Mouse (Mus musculus) lung, postnatal 10 days (tissue): Measurements from ENCODE around the gene Psmg4.

ENCODE experiments used
- DNase-seq: peaks from one replicate; pipeline ENCODE4 v3.0.0; 2021

The Psmg4 gene

DNA sequence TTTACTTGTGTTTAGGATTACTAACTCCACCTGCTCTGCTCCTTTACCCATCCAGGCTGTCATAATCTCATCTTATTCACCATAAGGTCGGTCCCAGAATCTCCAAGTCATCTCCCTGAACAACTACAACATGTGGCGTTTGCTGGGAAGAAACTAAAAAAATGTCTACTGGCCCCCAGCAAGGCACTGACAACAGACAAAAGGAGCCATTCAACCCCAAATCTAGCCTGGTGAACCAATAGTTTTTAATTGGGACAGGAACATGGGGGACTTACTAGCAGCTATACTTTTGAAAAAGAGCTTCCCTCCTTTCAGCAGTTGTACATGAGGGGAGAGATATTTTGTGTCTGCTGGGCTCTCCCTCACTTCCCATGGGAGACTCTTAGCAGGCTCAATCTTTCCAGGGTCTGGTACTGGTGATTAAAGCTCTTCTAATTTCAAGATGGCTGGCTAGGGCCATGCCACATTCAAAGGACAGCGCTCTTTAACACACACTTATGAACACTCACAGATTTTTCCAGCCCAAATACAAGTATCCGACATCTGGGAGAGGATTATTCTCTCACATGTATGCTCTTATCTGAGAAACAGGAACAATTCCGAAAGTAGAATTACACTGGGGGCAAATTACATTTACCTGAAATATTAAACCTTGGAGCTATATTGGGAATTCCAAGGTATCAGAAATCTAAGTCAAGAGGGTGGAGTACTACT lies 13.1 kb upstream of the Psmg4 start:
- no peak for DNase-seq

DNA sequence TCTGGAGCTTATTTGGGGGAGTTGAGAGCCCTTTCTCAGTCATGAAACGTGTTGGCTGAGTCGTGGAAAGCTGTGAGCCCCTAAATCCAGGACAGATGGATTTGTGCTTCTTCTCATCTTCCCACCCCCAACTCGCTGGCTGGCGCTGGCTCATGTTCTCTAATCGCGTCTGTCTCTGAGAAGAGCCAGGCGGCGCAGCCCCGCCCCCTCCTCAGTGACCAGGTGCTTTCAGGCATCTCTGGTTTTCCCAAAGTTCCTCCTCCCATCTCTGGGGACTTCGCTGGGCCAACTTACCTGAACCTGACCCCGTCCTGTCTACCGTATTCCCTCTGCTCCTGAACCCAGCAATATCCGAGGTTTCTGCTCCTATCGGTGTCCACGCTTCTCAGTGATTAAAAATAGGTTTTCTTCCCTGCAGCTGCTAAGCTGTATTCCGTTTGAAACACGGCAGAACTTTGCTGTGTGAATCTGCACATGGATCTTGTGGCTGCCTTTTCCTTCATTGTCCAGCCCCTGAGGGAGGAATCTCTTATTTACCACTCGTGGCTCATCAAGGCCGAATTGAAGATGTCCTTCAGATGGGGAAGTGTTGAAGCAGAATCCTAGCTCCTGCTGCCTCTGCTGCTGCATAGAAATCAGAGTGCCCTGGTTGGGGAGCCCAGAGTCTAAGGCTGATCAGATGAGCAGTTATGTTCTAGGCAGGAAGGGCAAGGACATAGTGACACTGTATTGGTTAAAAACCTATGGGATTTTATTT lies 12.3 kb upstream of the Psmg4 start:
- no peak for DNase-seq

DNA sequence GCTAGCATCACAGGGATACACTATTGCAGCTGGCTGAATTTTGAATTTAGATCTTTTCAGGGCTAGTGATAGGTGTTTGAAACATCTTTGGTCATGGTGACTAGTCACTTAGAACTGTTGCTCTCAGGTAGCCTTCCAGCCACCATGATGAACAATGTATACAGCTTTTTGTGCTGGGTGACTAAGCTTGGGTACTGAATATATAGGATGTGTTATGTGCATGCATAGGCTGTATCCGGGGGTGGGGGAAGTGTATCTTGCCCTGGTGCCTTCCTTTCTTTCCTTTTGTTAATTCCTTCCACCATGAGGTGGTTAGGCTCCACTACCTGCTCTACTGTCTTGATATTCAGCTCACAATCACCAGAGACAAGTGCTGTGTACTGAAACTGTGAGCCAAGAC lies 11.3 kb upstream of the Psmg4 start:
- no peak for DNase-seq

DNA sequence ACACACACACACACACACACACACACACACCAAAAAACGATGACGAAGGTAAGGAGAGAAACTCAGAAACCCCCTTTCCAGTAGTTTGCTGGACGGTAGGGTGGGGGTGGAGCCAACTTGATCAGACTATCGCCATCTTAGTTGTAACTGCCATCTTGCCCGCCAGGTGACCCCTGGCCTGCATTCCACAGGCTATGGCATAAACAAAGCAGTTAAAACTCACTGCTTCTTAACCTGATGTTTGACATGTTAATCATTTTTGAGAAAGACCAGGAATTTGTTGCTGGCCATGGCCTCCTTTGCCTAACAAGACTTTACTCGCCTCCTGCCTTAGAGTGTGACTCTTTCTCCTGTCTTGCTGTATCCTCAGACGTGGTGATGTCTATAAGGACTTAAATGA lies 10.1 kb upstream of the Psmg4 start:
- no peak for DNase-seq

GRCm38 (mm10) chr13:34153254-34154011 lies 9.3 kb upstream of the Psmg4 start:
- no peak for DNase-seq

DNA sequence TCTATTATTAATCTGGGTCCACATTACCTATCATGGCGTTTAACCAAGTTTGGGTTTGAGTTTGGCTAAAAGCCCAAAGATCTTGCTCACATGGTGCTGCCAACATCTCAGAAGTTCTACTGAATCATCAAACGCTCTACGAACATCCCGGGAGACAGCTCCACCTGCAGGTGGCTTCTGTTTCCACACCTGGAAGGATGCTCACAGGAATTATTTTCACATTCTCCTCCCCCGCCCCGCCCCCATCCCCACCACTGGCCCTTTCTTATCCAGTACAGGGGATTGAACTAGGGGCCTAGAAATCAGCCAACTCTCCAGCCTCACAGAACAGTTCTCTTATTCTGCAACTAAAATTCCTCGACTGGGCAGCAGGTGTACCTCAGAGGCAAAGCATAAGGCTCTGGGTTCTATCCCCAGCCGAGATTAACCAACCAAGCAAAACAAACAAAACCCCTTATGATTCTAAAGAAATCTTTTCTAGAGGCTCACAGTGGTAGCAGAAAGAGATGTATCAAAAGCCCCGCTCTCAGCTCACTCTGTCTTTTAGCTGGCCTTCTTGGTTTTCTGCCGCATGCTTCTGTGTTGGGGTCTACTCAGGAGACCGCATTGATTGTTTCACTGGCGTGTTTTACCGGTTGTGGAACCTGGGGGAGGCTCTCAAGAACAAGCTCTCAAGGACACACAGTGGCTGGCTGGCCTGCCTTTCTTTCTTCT lies 8.4 kb upstream of the Psmg4 start:
- peak; percentile 88 for DNase-seq

DNA sequence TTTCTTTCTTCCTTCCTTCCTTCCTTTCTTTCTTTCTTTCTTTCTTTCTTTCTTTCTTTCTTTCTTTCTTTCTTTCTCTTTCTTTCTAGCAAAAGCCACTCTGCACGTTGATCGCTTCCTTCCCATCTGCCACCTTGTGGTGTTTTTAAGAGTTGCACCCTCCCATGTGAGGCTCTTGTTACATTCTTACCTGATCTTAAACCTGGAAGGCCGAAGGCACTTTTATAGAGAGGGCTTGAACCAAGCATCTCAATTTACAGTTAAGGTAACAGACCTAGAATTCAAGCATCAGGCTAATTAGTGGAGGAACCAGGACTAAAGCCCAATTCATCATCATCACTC lies 7.9 kb upstream of the Psmg4 start:
- peak; percentile 85 for DNase-seq

DNA sequence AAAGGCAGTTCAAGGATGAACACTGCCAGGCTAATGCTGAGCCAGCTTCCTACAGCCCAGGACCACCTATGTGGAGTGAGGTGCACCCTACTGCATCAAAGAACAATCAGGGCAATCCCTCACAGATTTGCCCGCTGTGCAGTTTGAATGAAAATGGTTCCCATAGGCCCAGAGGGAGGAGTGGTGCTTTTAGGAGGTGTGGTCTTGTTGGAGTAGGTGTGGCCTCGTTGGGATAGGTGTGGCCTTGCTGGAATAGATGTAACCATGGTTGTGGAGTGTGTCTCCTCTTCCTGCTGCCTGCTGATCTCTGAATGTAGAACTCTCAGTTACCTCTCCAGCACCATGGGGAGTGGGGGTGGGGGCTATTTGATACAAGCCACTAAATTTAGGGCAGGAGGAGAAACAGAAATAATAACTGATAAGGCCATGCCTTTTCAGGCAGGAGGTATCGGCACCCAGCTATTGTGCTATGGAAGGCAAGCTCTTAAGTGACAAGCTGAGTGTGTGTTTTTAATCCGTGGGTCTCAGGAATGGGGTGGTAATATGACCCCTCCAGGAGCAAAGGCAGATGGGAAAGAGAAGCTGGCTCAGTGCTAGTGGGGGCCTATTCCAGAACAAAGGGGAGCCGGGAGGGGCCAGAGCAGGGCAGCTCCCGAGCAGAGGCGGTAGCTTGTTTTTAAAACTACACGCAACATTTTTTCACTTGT lies 6.5 kb upstream of the Psmg4 start:
- peak; percentile 46 for DNase-seq

DNA sequence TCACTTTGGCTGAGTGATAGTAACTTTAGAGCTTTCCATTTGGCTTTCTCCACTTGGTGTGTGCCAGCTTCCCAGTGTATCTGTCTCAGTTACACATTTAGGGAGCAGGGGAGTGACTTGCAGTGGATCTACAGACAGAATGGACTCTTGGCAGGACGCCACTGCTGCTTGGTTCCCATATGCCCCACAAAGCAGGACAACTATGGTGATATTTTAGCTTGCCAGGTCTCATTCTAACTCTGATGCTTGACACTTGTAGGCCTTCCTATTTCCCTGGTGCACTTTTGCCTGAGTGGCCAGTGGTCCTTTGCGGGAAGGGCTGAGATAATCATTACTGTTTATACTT lies 6.0 kb upstream of the Psmg4 start:
- no peak for DNase-seq

GRCm38 (mm10) chr13:34157596-34158157 lies 5.1 kb upstream of the Psmg4 start:
- DNase-seq, result no peak

DNA sequence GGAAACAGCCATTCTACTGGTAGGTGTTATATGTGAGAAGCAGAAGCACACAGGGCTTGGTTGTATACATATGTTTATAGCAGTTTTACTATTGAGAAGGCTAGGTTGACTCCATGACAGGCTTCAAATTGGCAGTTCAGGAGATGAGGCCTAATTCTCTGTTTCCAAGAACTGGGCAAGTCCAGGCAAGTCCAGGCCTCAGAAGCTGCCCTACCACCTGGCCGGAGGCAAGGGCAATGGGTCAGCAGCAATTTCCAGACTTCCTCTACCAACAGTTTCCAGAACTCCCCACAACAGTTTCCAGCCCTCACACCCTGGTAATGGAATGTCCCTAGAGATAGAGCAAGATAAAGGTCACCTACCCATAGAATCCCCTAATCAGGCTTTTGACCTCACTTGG lies 2.8 kb upstream of the Psmg4 start:
- no peak for DNase-seq

- DNase-seq, result no peak
These were observed 676 bp downstream of the Psmg4 start for GRCm38 (mm10) chr13:34163304-34163975.

DNA sequence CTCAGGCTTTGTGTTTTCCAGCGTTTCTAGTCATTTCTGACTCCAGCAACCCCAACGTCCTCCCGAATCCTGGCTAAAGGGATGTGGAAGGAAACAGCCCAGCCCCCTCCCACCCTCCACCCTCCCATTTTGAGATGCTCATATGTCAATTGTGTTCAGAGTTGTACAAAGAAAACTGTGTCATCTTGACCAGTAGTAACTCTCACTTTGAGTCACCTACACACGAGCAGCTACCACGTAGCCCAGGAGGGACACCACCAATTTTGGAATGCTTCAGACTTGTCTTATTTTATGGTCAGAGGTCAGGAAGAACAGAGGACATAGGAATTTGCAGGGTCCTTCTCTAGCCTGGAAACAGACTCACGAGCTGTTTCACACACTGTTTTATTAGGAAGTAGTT lies 11.3 kb downstream of the Psmg4 start:
- DNase-seq, result no peak

DNA sequence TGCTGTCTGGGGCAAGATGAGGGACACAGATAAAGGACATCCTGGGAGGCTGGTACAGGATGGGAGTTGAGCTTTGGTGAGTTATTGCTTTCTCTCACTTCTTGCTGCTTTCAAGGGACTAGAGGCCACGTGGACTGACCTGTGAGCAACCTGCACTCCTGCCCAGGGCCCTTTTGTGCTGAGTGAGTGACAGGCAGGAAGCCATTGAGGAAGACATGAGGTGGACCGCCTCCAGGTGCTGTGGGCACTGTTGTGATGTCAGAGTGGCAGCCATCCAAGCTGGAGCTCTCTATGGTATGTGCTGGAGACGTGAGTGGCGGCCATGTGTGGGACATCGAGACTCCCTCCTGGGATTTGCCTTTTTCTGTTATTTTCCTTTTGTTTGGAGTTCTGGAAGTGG lies 18.9 kb downstream of the Psmg4 start:
- no peak for DNase-seq

- DNase-seq, result no peak
These were observed 22.6 kb downstream of the Psmg4 start for GRCm38 (mm10) chr13:34185371-34185770.

DNA sequence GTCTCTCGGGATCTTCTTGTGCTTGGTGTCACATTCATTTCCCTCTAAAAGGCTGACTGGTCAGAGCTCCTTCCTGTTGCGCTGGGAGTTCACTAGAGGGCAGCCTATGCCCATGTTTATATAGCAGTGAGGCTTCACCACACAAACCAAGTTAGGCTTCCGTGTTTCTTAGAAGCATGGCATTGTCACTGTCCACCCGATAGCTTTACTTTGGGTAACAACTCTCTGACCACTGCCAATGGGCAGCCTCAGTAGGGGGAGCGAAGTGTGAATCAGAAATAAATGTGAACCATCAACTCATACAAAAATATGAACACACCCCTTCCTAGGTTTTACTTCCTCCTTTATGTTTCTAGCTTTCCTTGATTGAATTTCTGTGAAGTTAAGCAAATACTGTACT lies 24.8 kb downstream of the Psmg4 start:
- peak; percentile 86 for DNase-seq

GRCm38 (mm10) chr13:34192414-34193191 lies 29.8 kb downstream of the Psmg4 start:
- DNase-seq, result no peak

DNA sequence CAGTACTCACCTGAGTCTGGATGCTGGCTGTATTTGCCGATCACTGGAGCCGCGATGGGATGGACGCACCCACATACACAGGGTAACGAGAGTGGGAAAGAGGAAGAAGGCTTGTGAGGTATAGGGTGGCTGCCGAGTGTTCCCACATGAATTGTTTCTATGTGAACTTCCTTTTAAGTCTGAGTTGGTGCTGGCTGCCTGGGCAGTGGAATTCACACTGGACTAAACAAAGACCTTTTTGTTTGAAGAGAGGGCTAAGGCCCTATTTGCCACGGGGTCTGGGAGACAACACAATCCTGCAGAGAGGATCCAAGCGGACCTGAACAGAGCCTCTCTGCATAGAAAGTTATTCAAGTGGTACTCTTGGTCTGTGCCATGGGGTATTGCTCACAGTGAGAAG lies 30.6 kb downstream of the Psmg4 start:
- no peak for DNase-seq

DNA sequence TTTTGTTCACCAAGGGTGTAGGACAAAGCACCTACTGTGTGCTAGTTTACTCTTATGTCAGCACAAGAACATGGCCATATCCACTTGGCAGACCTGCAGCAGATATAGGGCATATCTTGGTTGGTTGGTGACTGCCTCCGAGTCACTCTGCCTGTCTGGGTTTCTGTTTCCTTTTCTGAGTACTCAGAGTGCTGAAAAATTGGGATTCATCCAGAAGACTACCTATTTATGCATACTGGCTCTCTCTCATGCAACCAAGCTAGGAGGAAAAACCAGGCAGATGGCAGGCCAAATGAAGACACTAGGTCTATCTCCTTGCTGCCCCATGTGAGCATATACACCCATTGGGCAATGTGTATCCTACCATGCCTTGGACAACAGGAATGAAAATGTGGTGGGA lies 32.9 kb downstream of the Psmg4 start:
- DNase-seq, result no peak

DNA sequence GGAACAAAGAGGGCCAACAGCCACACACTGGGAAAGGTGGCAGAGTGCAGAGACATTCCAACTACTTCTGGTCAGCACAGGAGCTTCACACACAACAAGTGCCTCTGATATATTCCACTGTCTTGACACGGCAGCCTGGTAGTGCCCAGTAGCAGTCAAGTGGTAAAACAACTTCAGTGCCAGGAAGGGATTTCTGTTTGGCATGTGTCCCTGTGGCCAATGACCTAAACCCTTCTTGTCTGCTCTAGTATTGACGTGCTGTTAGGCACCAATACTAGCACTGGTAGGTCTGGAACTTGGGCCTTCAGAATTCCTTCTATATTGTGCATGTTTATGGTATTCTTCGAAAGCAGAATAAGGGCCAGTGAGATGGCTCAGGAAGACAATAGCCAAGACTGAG lies 42.5 kb downstream of the Psmg4 start:
- DNase-seq, result no peak
